Mouse (Mus musculus) limb, embryonic 14.5 days (tissue): ENCODE data around the gene Exosc6. TPM values are rescaled to one million over a fixed set of nuclear protein-coding genes. Genes with fewer than 3 reads are reported as not detected.
A peak's percentile ranks its signal among the peaks of the same experiment; 100 is the strongest.

Source experiments
- ATAC-seq: fragments of 200-750 bp; cut with Nextera tagmentation; 2 replicates; pipeline ENCODE4 v1.8.0; 2017; ENCODE audit warnings: low read depth, moderate number of reproducible peaks, moderate TSS enrichment; ENCODE audit not compliant: low FRiP score
- DNase-seq: peaks from one replicate; pipeline ENCODE4 v3.0.0-alpha.2; 2015; ENCODE audit warnings: low spot score
- H3K27ac ChIP-seq: fragments of 300-500 bp; sonication (generic); replicated peaks from 2 replicates; pipeline ENCODE4 v1.5.1; 2014; ENCODE audit warnings: low read depth, mild to moderate bottlenecking, low read length, moderate library complexity, mixed read lengths
- H3K27me3 ChIP-seq: fragments of 300-500 bp; sonication (generic); 2 replicates; pipeline ENCODE4 v1.6.1; 2014; ENCODE audit warnings: low read length, mixed read lengths; ENCODE audit not compliant: control insufficient read depth, insufficient read depth
- H3K36me3 ChIP-seq: fragments of 300-500 bp; sonication (generic); 2 replicates; pipeline ENCODE4 v1.6.1; 2014; ENCODE audit warnings: mild to moderate bottlenecking, low read length, moderate library complexity, mixed read lengths; ENCODE audit not compliant: control insufficient read depth, insufficient read depth
- H3K4me1 ChIP-seq: fragments of 300-500 bp; sonication (generic); 2 replicates; pipeline ENCODE4 v1.6.1; 2014; ENCODE audit warnings: antibody characterized with exemption, low read length, mixed read lengths; ENCODE audit not compliant: control insufficient read depth, insufficient read depth
- H3K4me2 ChIP-seq: fragments of 300-500 bp; sonication (generic); replicated peaks from 2 replicates; pipeline ENCODE4 v1.6.1; 2014; ENCODE audit warnings: low read depth, mild to moderate bottlenecking, low read length, moderate library complexity; ENCODE audit not compliant: severe bottlenecking
- H3K4me3 ChIP-seq: fragments of 300-500 bp; sonication (generic); replicated peaks from 2 replicates; pipeline ENCODE4 v1.5.1; 2014; ENCODE audit warnings: low read length
- H3K9ac ChIP-seq: fragments of 300-500 bp; sonication (generic); 2 replicates; pipeline ENCODE4 v1.6.1; 2014; ENCODE audit warnings: mild to moderate bottlenecking, low read depth, low read length, moderate library complexity; ENCODE audit not compliant: severe bottlenecking
- H3K9me3 ChIP-seq: fragments of 300-500 bp; sonication (generic); 2 replicates; pipeline ENCODE4 v1.6.1; 2016; ENCODE audit warnings: low read length; ENCODE audit not compliant: control insufficient read depth
- POLR2A ChIP-seq: fragments of 200-500 bp; IDR thresholded peaks from 2 replicates; pipeline ENCODE4 v1.8.0; 2012; ENCODE audit warnings: inconsistent platforms, mild to moderate bottlenecking, moderate library complexity, borderline replicate concordance; ENCODE audit not compliant: insufficient read depth, insufficient read length; ENCODE audit errors: extremely low read depth
- WGBS: fragments of 180-500 bp; shearing (Covaris S2); extraction: QIAGEN DNeasy Blood & Tissue Kit; methylation state at CpG from one replicate; pipeline ENCODE4 v1.1.7; 2014; 5-methylcytosine and 5-hydroxymethylcytosine counted together
- polyA plus RNA-seq, 2 experiments: library from polyadenylated mRNA; depleted of rRNA in 1 of 2; stranded (reverse) in 1 of 2; unstranded in 1 of 2; fragments of >200 nt; fragmentation: Nextera tagmentation in 1 of 2; extraction: Ambion mirVana in 1 of 2; gene quantifications; 2 replicates each; pipeline versions ENCODE4 v1.2.1 to v1.2.3; 2012 to 2014

Gene Exosc6
- polyA plus RNA-seq, 2 experiments, result 8.8 to 18.3 TPM

GRCm38 (mm10) chr8:111030045-111030444 is 26.1 kb upstream of the Exosc6 start:
- H3K4me2 ChIP-seq, result no peak overlapping the region
- H3K27ac ChIP-seq, result no peak overlapping the region
- ATAC-seq, result no peak
- H3K4me3 ChIP-seq, result no peak overlapping the region
- H3K4me1 ChIP-seq, result peaks cover 9% of the 10 kb centered on the region
- H3K9ac ChIP-seq, result no peak overlapping the region
- TF ChIP-seq POLR2A, result no peak
- no peak for DNase-seq
- H3K9me3 ChIP-seq, result no peaks in the 10 kb centered on the region
- H3K36me3 ChIP-seq, result no peaks in the 10 kb centered on the region
- no peaks in the 10 kb centered on the region for H3K27me3 ChIP-seq
- WGBS, result 77% methylated on average over 6 of the region's 6 CpGs

GRCm38 (mm10) chr8:111031572-111031971 is 24.6 kb upstream of the Exosc6 start, which contains the start of gene Ddx19b:
TSS of gene Ddx19b (minus strand) at chr8:111031751.
- H3K27ac ChIP-seq, result no peak within 1 kb of the TSS

GRCm38 (mm10) chr8:111032916-111033315 is 23.2 kb upstream of the Exosc6 start, which contains the start of gene Aars:
TSS of gene Aars (plus strand) at chr8:111033144.
- H3K27me3 ChIP-seq, result no peaks in the 10 kb centered on the region
- no peak for DNase-seq
- H3K9me3 ChIP-seq, result no peaks in the 10 kb centered on the region
- H3K4me2 ChIP-seq, result peak within 1 kb of the TSS; percentile 69
- peaks cover 12% of the 10 kb centered on the region for H3K36me3 ChIP-seq
- peak within 1 kb of the TSS; percentile 69 for H3K27ac ChIP-seq
- no peak for ATAC-seq
- H3K4me1 ChIP-seq, result peaks cover 10% of the 10 kb centered on the region
- peak within 1 kb of the TSS; percentile 75 for H3K4me3 ChIP-seq
- peak within 1 kb of the TSS; percentile 73 for H3K9ac ChIP-seq
- no peak for TF ChIP-seq POLR2A
- WGBS, result 96% methylated on average over 7 of the region's 7 CpGs

More at GRCm38 (mm10) chr8:111031572-111031971, 24.6 kb upstream of the Exosc6 start, which contains the start of gene Ddx19b:
- H3K4me3 ChIP-seq, result no peak within 1 kb of the TSS
- WGBS, result 94% methylated on average over 19 of the region's 19 CpGs
- no peak for TF ChIP-seq POLR2A
- H3K36me3 ChIP-seq, result no peaks in the 10 kb centered on the region; the same call in 1 of the 2 replicates
- no peaks in the 10 kb centered on the region for H3K9me3 ChIP-seq
- no peak within 1 kb of the TSS for H3K4me2 ChIP-seq
- H3K4me1 ChIP-seq, result peaks cover 13% of the 10 kb centered on the region
- DNase-seq (no peak), ATAC-seq (no peak)
- no peaks in the 10 kb centered on the region for H3K27me3 ChIP-seq
- no peak within 1 kb of the TSS for H3K9ac ChIP-seq

- Histone ChIP-seq H3K36me3 (peaks cover 18% of the 10 kb centered on the region), H3K4me1 (peaks cover 10% of the 10 kb centered on the region), H3K27ac (peak overlapping the region; percentile 69), H3K4me2 (peak overlapping the region; percentile 69), H3K27me3 (no peaks in the 10 kb centered on the region), H3K4me3 (peak overlapping the region; percentile 75), H3K9ac (peak overlapping the region; percentile 73), H3K9me3 (no peaks in the 10 kb centered on the region)
- peak; percentile 100 for ATAC-seq
- peak; percentile 100 for DNase-seq
- TF ChIP-seq POLR2A, result no peak
- 6% methylated on average over 37 of the region's 37 CpGs for WGBS
These were observed 22.5 kb upstream of the Exosc6 start for GRCm38 (mm10) chr8:111033482-111034215.

GRCm38 (mm10) chr8:111034276-111034675 is 21.9 kb upstream of the Exosc6 start:
- H3K4me3 ChIP-seq, result peak overlapping the region; percentile 75
- peaks cover 10% of the 10 kb centered on the region for H3K4me1 ChIP-seq
- peaks cover 24% of the 10 kb centered on the region for H3K36me3 ChIP-seq
- no peaks in the 10 kb centered on the region for H3K9me3 ChIP-seq
- WGBS, result 17% methylated on average over 12 of the region's 12 CpGs
- H3K27ac ChIP-seq, result peak overlapping the region; percentile 69
- peak overlapping the region; percentile 73 for H3K9ac ChIP-seq
- H3K4me2 ChIP-seq, result peak overlapping the region; percentile 69
- no peak for DNase-seq
- ATAC-seq, result no peak
- H3K27me3 ChIP-seq, result no peaks in the 10 kb centered on the region
- TF ChIP-seq POLR2A, result no peak
